In the genomic region with DNA sequence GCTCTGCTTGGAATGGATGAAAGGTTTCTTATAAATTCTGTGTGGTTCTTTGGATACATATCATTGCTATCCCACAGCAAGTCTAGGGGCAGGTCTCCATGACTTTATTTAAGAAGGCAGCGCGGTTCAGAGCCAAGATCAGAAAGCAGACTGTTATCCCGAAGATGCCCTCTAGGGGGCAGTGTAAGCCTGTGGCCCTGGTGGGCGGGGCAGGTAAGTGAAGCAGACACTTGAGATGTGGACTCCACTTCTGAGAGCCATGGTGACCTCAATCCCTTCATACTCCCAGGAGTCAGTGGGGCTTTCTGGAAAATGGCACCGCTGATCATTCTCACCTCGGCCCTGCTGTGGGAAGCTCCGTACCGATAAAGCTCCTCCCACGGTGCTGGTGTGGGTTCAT, we compare ENCODE assay signal across 8 mouse cellular contexts.
A peak's percentile ranks its signal among the peaks of the same experiment; 100 is the strongest.
DNase-seq lines count a peak whose midpoint lies in the region; ATAC-seq and TF ChIP-seq lines count a peak whose summit lies in the region.

No protein-coding gene starts in this region.

- no peaks in the 10 kb centered on the region for H3K27me3 ChIP-seq in forebrain, embryonic 11.5 days (ENCODE audit: control insufficient read depth, insufficient read depth, low read length)
- H3K27me3 ChIP-seq in forebrain, embryonic 15.5 days: 0 out of 2 replicates have a peak, but pooled peaks cover 2% of the 10 kb centered on the region
- H3K27me3 ChIP-seq in heart, postnatal 0 days (ENCODE audit: control insufficient read depth, insufficient read depth, low read length): no peaks in the 10 kb centered on the region
- no peaks in the 10 kb centered on the region for H3K27me3 ChIP-seq in liver, embryonic 14.5 days (ENCODE audit: control insufficient read depth, insufficient read depth, low read length)

- DNase-seq in forebrain, embryonic 11.5 days (ENCODE audit: low spot score): peak; percentile 74
- peak; percentile 4 to 7 for DNase-seq in cerebellum, postnatal 36 days
- no peak for DNase-seq in heart, postnatal 0 days (ENCODE audit: low spot score)
- peak; percentile 24 to 41 (median 34) for DNase-seq in liver, embryonic 14.5 days (ENCODE audit: low read depth in 3 of 3, low spot score in 3 of 3)
- peak; percentile 25 for DNase-seq in retina, postnatal 7 days (ENCODE audit: low read depth, low spot score)
- no peak for DNase-seq in right cerebral cortex, postnatal 25 days

- no peak for TF ChIP-seq EP300 in heart, postnatal 0 days (IDR thresholded peaks at IDR 0.05; ENCODE audit: low read depth)
- TF ChIP-seq EP300 in liver, embryonic 14.5 days (IDR thresholded peaks at IDR 0.05; ENCODE audit: low read depth): no peak

- H3K9me3 ChIP-seq in forebrain, embryonic 11.5 days (ENCODE audit: control insufficient read depth, low read length): no peaks in the 10 kb centered on the region
- no peaks in the 10 kb centered on the region for H3K9me3 ChIP-seq in forebrain, embryonic 15.5 days
- no peaks in the 10 kb centered on the region for H3K9me3 ChIP-seq in heart, postnatal 0 days (replicated peaks; ENCODE audit: control insufficient read depth, low read length)
- H3K9me3 ChIP-seq in liver, embryonic 14.5 days (ENCODE audit: control insufficient read depth, low read length): no peaks in the 10 kb centered on the region

- H3K4me2 ChIP-seq in forebrain, embryonic 11.5 days (ENCODE audit: low read depth, low read length, severe bottlenecking): no peak overlapping the region
- no peak overlapping the region for H3K4me2 ChIP-seq in forebrain, embryonic 15.5 days (replicated peaks)
- no peak overlapping the region for H3K4me2 ChIP-seq in heart, postnatal 0 days (ENCODE audit: low read depth, low read length)
- no peak overlapping the region for H3K4me2 ChIP-seq in liver, embryonic 14.5 days (ENCODE audit: low read depth)

- no peak overlapping the region for H3K4me3 ChIP-seq in forebrain, embryonic 11.5 days (ENCODE audit: low read depth, low read length)
- H3K4me3 ChIP-seq in forebrain, embryonic 15.5 days: no peak overlapping the region
- no peak overlapping the region for H3K4me3 ChIP-seq in heart, postnatal 0 days (ENCODE audit: low read depth, low read length)
- no peak overlapping the region for H3K4me3 ChIP-seq in liver, embryonic 14.5 days (ENCODE audit: insufficient read depth in 1 of 2, low read depth in 2 of 2, low read length in 2 of 2)

- H3K9ac ChIP-seq in forebrain, embryonic 11.5 days (ENCODE audit: low read length): no peak overlapping the region
- H3K9ac ChIP-seq in forebrain, embryonic 15.5 days (replicated peaks): no peak overlapping the region
- no peak overlapping the region for H3K9ac ChIP-seq in heart, postnatal 0 days (replicated peaks; ENCODE audit: low read depth, low read length)
- H3K9ac ChIP-seq in liver, embryonic 14.5 days (replicated peaks): no peak overlapping the region

- TF ChIP-seq CTCF in heart, postnatal 0 days (IDR thresholded peaks at IDR 0.05; ENCODE audit: low read depth): peak; percentile 62
- TF ChIP-seq CTCF in liver, embryonic 14.5 days (IDR thresholded peaks at IDR 0.05; ENCODE audit: low read depth): peak; percentile 96

- WGBS in forebrain, embryonic 11.5 days: 46% methylated on average over 9 of the region's 9 CpGs
- WGBS in forebrain, embryonic 15.5 days: 30% methylated on average over 9 of the region's 9 CpGs
- WGBS in heart, postnatal 0 days: 22% methylated on average over 9 of the region's 9 CpGs
- 31% methylated on average over 9 of the region's 9 CpGs for WGBS in liver, embryonic 14.5 days (ENCODE audit: insufficient replicate concordance)

- H3K36me3 ChIP-seq in forebrain, embryonic 11.5 days (ENCODE audit: control insufficient read depth, insufficient read depth, low read length): no peaks in the 10 kb centered on the region
- no peaks in the 10 kb centered on the region for H3K36me3 ChIP-seq in forebrain, embryonic 15.5 days
- no peaks in the 10 kb centered on the region for H3K36me3 ChIP-seq in heart, postnatal 0 days (replicated peaks; ENCODE audit: control insufficient read depth, insufficient read depth, low read length)
- no peaks in the 10 kb centered on the region for H3K36me3 ChIP-seq in liver, embryonic 14.5 days (replicated peaks; ENCODE audit: control insufficient read depth, insufficient read depth, low read depth)

- H3K4me1 ChIP-seq in forebrain, embryonic 11.5 days (replicated peaks; ENCODE audit: control insufficient read depth, insufficient read depth, low read length): no peaks in the 10 kb centered on the region
- H3K4me1 ChIP-seq in forebrain, embryonic 15.5 days: peaks cover 13% of the 10 kb centered on the region
- H3K4me1 ChIP-seq in heart, postnatal 0 days (ENCODE audit: control insufficient read depth, insufficient read depth): no peaks in the 10 kb centered on the region
- H3K4me1 ChIP-seq in liver, embryonic 14.5 days (replicated peaks; ENCODE audit: control insufficient read depth in 2 of 2, insufficient read depth in 2 of 2, low read length in 1 of 2): no peaks in the 10 kb centered on the region

- ATAC-seq in forebrain, embryonic 11.5 days (replicated peaks; ENCODE audit: low FRiP score): no peak
- no peak for ATAC-seq in forebrain, embryonic 15.5 days (replicated peaks)
- ATAC-seq in CD4-positive, CD25-positive, alpha-beta regulatory T cell, adult 4 months: peak; percentile 64
- 0 out of 2 replicates have a peak, but pooled peaks have one; percentile 27 for ATAC-seq in heart, postnatal 0 days (ENCODE audit: insufficient read depth, low read depth)
- ATAC-seq in liver, embryonic 14.5 days (ENCODE audit: insufficient read depth): peak; percentile 45; the same call in 1 of the 2 replicates

- H3K27ac ChIP-seq in forebrain, embryonic 11.5 days (ENCODE audit: low read depth, low read length): no peak overlapping the region
- no peak overlapping the region for H3K27ac ChIP-seq in forebrain, embryonic 15.5 days (replicated peaks)
- no peak overlapping the region for H3K27ac ChIP-seq in heart, postnatal 0 days (ENCODE audit: low read depth)
- H3K27ac ChIP-seq in liver, embryonic 14.5 days: no peak overlapping the region

Comparison
In these comparisons a context has a peak if more than half of its experiments do, and no peak if none do; other contexts are left out.
1. ATAC-seq: peak in CD4-positive, CD25-positive, alpha-beta regulatory T cell, adult 4 months (single experiment), heart, postnatal 0 days (single experiment) and liver, embryonic 14.5 days (single experiment); none in forebrain, embryonic 11.5 days (single experiment) and forebrain, embryonic 15.5 days (single experiment).
2. DNase-seq: peak in forebrain, embryonic 11.5 days (single experiment), cerebellum, postnatal 36 days (2 of 2), liver, embryonic 14.5 days (3 of 3) and retina, postnatal 7 days (single experiment); none in heart, postnatal 0 days (single experiment) and right cerebral cortex, postnatal 25 days (single experiment).